Mouse (Mus musculus) hindbrain, embryonic 12.5 days (tissue): ENCODE results near the gene Mfap1a. TPM values are rescaled to one million over a fixed set of nuclear protein-coding genes. Genes with fewer than 3 reads are reported as not detected.
"Not testable (repeated sequence)": the region's sequence is repeated elsewhere in the genome, so short reads cannot be mapped to it uniquely, and the experiment has no call there.

Experiments
- ATAC-seq: fragments of 200-750 bp; cut with Nextera tagmentation; 2 replicates; pipeline ENCODE4 v1.8.0; 2017; ENCODE audit warnings: moderate TSS enrichment; ENCODE audit not compliant: low FRiP score
- H3K27ac ChIP-seq: fragments of 300-500 bp; sonication (generic); 2 replicates; pipeline ENCODE4 v1.5.1; 2016; ENCODE audit warnings: mild to moderate bottlenecking
- H3K27me3 ChIP-seq: fragments of 300-500 bp; sonication (generic); 2 replicates; pipeline ENCODE4 v1.6.1; 2016; ENCODE audit warnings: mild to moderate bottlenecking
- H3K36me3 ChIP-seq: fragments of 300-500 bp; sonication (generic); 2 replicates; pipeline ENCODE4 v1.6.1; 2016; ENCODE audit warnings: mild to moderate bottlenecking
- H3K4me1 ChIP-seq: fragments of 300-500 bp; sonication (generic); 2 replicates; pipeline ENCODE4 v1.6.1; 2016
- H3K4me2 ChIP-seq: fragments of 300-500 bp; sonication (generic); replicated peaks from 2 replicates; pipeline ENCODE4 v1.6.1; 2016; ENCODE audit warnings: mild to moderate bottlenecking
- H3K4me3 ChIP-seq: fragments of 300-500 bp; sonication (generic); 2 replicates; pipeline ENCODE4 v1.5.1; 2016; ENCODE audit warnings: mild to moderate bottlenecking
- H3K9ac ChIP-seq: fragments of 300-500 bp; sonication (generic); 2 replicates; pipeline ENCODE4 v1.6.1; 2016; ENCODE audit warnings: mild to moderate bottlenecking, moderate library complexity
- H3K9me3 ChIP-seq: fragments of 300-500 bp; sonication (generic); replicated peaks from 2 replicates; pipeline ENCODE4 v1.6.1; 2016; ENCODE audit warnings: mild to moderate bottlenecking
- WGBS: fragments of 180-500 bp; shearing (Covaris S2); methylation state at CpG from one replicate; pipeline ENCODE4 v1.1.7; 2016; 5-methylcytosine and 5-hydroxymethylcytosine counted together
- polyA plus RNA-seq: library from polyadenylated mRNA; unstranded; fragments of >200 nt; fragmentation: Nextera tagmentation; extraction: Ambion mirVana; gene quantifications from 2 replicates; pipeline ENCODE4 v1.2.1, GENCODE M21; 2016

Mfap1a gene
- polyA plus RNA-seq, 1 experiment from 2014 or later = 32.9 TPM

DNA sequence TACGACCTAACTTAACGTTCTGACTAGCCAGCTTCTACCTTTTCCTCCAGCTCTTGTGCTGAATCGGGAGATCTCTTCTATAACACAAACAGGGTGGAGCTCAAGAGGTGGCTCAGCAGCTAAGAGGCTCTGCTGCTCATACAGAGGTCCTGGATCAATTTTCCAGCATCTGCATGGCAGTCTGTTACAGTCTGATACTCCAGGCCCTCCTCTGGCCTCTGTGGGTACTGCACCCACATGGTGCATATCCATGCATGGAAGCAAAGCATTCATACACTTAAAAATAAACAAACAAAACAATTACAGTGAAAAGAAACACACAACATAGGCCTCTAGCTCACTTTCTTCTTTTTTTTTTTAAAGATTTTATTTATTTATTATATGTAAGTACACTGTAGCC, 33.7 kb downstream of the Mfap1a start:
- H3K27me3 ChIP-seq, H3K9ac ChIP-seq, H3K4me1 ChIP-seq, H3K36me3 ChIP-seq, H3K9me3 ChIP-seq, H3K27ac ChIP-seq, ATAC-seq, H3K4me3 ChIP-seq: not testable (repeated sequence)
- peak overlapping the region; percentile 83 for H3K4me2 ChIP-seq
- 98% methylated on average over 3 of the region's 3 CpGs for WGBS

DNA sequence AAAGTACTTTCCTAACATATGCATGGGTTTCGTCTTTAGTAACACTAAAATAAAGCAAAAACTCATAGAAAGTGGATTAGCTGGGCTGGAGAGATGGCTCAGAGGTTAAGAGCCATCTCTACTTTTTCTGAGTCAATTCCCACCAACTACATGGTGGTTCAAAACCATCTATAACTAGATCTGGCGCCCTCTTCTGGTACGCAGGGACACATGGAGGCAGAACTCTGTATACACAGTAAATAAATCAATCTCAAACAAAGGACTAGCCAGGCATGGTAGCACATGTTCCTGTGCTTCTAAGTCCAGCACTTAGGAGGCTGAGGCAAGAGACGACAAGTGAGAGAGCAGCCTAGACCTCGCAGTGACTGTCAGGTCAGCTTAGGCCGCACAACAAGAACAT, 37.5 kb downstream of the Mfap1a start:
- WGBS = 73% methylated on average over 2 of the region's 6 CpGs
- not testable (repeated sequence) for H3K9ac ChIP-seq, H3K4me2 ChIP-seq, H3K36me3 ChIP-seq, H3K4me3 ChIP-seq, ATAC-seq, H3K4me1 ChIP-seq, H3K27ac ChIP-seq, H3K9me3 ChIP-seq, H3K27me3 ChIP-seq

DNA sequence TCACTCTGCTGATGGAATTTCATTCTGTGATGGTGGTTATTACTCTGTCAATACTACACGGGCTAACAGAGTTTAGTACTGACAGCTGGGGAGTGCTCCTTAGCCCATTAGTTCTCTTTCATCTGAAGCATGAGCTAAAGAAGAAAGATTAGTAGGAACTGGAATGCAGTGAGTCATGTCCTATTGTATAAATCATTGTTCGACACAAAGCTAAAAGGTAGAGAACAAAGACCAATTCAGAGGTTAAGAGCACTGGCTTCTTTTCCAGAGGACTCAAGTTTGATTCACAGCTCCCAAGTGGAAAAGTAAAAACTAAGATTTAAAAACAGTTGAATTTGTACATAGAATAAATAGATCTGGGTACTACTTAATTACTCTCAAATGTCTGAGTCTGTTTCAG, 46.4 kb downstream of the Mfap1a start:
- no peak overlapping the region for H3K4me3 ChIP-seq
- H3K36me3 ChIP-seq = peaks cover 18% of the 10 kb centered on the region
- H3K4me1 ChIP-seq = peaks cover 11% of the 10 kb centered on the region
- no peaks in the 10 kb centered on the region for H3K9me3 ChIP-seq
- no peak overlapping the region for H3K9ac ChIP-seq
- H3K27ac ChIP-seq = no peak overlapping the region
- H3K27me3 ChIP-seq = no peaks in the 10 kb centered on the region
- H3K4me2 ChIP-seq = no peak overlapping the region
- no peak for ATAC-seq
- 76% methylated on average over 2 of the region's 2 CpGs for WGBS

DNA sequence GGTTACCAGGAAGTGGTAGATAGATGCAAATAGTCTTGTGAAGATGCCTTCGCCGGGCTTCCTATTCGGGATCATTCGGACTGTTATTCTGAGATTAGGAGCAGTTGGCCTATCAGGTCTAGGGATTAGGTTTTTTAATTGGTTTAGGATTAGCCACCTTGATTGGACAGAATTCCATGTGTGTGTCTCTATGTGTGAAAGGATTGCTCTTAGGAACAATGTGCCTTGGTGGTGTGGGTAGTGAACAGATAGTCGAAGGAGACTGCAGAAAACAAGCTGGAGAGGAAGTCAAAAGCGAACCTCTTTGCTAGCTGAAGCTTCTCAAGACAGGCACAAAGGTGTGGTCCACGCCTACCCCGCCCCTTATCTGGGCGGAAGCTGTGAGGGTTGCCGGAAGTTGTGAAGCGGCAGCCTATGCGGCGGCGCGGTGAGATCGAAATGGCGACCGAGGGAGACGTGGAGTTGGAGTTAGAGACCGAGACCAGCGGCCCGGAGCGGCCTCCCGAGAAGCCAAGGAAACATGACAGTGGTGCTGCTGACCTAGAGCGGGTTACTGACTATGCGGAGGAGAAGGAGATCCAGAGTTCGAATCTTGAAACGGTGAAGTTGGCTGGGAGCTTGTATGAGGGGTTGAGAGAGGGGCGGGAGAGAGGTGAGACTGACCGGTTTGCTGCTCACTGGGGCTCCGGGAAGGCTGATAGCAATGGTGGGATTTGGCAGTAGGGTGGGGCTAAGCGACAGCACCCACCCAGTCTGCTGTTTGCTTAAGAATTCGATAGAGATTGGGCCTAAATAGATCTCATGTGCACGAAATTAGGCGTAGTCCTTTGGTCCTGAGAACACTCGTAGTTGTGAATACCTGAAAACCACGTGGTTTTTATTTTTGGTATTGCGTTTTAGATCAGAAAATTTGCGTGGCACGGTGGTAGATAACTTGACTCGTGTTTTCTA, 49.5 kb downstream of the Mfap1a start, which contains the start of gene Serinc4:
Gene Serinc4 (minus strand): TSS at position 90 of the 951 bp plus-strand sequence.
- Histone ChIP-seq H3K4me3 (peak within 1 kb of the TSS; percentile 78), H3K27ac (peak within 1 kb of the TSS; percentile 78), H3K4me2 (peak within 1 kb of the TSS; percentile 65), H3K36me3 (peaks cover 38% of the 10 kb centered on the region), H3K27me3 (no peaks in the 10 kb centered on the region), H3K9me3 (no peaks in the 10 kb centered on the region), H3K9ac (peak within 1 kb of the TSS; percentile 76), H3K4me1 (peaks cover 14% of the 10 kb centered on the region)
- WGBS = 4% methylated on average over 41 of the region's 41 CpGs
- ATAC-seq = peak; percentile 90

DNA sequence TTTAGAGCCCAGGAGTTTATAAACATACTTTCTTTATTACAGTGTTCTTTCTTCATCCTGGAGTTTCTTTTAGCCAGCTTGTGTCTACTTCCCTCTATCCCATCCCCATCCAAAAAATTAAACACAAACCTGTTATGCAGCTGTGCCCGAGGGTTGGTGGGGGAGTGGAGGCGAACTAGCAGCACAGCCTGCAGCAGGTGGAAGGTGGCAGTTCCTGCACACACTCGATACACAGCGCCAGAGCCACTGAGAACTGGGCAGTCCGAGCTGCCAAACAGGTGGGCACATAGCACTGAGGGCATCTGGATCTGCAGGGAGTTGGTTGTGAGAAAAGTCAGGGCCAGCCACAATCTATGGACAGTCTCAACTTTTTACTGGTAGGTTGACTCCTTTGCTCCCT, 50.9 kb downstream of the Mfap1a start:
- 78% methylated on average over 5 of the region's 5 CpGs for WGBS
- no peaks in the 10 kb centered on the region for H3K9me3 ChIP-seq
- H3K4me2 ChIP-seq = no peak overlapping the region
- H3K27me3 ChIP-seq = no peaks in the 10 kb centered on the region
- H3K9ac ChIP-seq = no peak overlapping the region
- no peak for ATAC-seq
- H3K27ac ChIP-seq = no peak overlapping the region
- H3K36me3 ChIP-seq = peaks cover 33% of the 10 kb centered on the region
- H3K4me3 ChIP-seq = no peak overlapping the region
- H3K4me1 ChIP-seq = peaks cover 23% of the 10 kb centered on the region

DNA sequence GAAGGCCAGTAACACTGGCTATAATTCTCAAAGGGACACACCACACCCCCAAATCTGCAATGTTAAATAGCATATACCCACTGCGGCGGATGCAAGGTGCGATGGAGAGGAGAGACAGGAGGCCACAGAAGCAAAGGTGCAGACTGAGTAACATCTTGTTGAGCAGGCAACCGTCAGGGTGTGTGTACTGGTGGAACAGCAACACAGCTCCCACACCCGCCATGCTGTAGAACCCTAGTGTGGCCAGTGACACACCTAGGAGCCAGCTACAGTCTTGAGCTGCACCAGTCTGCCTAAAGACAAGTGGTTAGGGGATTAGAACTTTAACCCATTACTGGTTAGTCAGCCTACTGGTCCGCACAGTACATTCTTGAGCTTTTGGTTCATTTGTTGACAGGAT, 52.5 kb downstream of the Mfap1a start:
- no peak overlapping the region for H3K4me2 ChIP-seq
- H3K27me3 ChIP-seq = no peaks in the 10 kb centered on the region
- no peak for ATAC-seq
- 88% methylated on average over 6 of the region's 6 CpGs for WGBS
- H3K4me3 ChIP-seq = no peak overlapping the region
- H3K9ac ChIP-seq = no peak overlapping the region
- peaks cover 25% of the 10 kb centered on the region for H3K36me3 ChIP-seq
- H3K27ac ChIP-seq = no peak overlapping the region
- no peaks in the 10 kb centered on the region for H3K9me3 ChIP-seq
- H3K4me1 ChIP-seq = peaks cover 28% of the 10 kb centered on the region

DNA sequence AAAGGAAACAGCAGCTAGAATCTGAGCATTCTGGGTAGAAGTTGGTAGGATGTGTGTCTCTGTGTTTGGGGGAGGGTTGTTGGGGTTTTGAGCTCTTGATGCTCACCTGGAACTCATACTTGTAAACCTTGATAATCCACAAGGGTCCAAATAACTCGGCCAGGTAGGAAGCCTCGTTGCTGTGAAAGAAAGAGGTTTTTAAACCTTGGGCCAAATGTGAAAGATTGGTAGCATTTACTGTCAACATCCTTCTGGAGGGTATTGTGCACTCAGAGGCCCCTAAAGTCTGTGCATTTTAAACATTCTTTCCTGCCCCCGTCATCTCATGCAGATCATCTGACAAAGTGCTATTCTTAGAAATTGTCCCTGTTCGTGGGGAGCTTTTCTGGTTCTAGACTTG, 53.5 kb downstream of the Mfap1a start, which contains the start of gene Hypk:
Gene Hypk (plus strand): TSS at position 301 of the 400 bp plus-strand sequence.
- ATAC-seq = no peak
- 87% methylated on average over 4 of the region's 4 CpGs for WGBS
- H3K4me1 ChIP-seq = peaks cover 30% of the 10 kb centered on the region
- H3K4me3 ChIP-seq = no peak within 1 kb of the TSS
- no peaks in the 10 kb centered on the region for H3K27me3 ChIP-seq
- peaks cover 19% of the 10 kb centered on the region for H3K36me3 ChIP-seq
- no peak within 1 kb of the TSS for H3K27ac ChIP-seq
- no peak within 1 kb of the TSS for H3K4me2 ChIP-seq
- no peak within 1 kb of the TSS for H3K9ac ChIP-seq
- H3K9me3 ChIP-seq = no peaks in the 10 kb centered on the region

DNA sequence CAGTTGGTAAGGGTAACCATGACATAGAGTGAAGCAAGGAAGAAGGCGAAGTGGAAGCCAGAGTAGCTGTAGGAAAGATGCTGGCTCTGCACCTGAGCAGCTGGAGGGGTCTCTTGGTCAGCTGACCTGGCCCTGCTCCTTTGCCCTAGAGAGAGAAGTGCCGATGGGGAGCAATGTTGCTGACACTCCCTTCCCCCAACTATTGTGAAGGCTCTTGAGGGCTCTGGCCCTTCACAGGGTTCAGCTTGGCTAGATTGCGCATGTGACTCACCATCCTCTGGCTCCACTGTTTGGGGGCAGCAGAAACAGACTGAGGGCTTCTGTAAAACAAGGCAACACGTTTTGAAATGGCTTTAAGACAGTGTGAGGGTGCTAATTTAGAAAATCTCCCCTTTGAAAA, 54.1 kb downstream of the Mfap1a start:
- H3K9ac ChIP-seq = no peak overlapping the region
- peaks cover 28% of the 10 kb centered on the region for H3K4me1 ChIP-seq
- H3K36me3 ChIP-seq = peaks cover 19% of the 10 kb centered on the region
- 82% methylated on average over 4 of the region's 4 CpGs for WGBS
- no peak overlapping the region for H3K27ac ChIP-seq
- H3K9me3 ChIP-seq = no peaks in the 10 kb centered on the region
- no peaks in the 10 kb centered on the region for H3K27me3 ChIP-seq
- no peak overlapping the region for H3K4me3 ChIP-seq
- no peak for ATAC-seq
- H3K4me2 ChIP-seq = no peak overlapping the region

DNA sequence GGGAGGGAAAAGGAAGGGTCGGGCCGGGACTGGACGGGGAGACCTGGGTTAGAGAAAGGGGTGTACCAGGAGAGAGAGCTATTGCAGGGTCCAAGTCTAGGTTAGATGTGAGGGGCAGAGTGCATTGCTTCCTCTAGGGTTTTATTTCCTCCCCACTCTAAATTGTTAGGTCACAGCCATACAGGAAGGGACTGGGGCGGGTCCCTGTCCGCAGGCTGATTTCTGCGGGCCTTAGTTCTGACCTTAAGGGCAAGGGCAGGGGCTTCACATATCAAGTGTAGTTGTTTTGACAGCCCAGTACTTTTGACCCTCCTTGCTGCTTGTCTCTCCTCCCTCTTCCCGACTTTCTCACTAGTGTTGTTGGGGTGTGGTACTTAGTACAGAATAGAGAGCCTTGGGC, 56.4 kb downstream of the Mfap1a start:
- Histone ChIP-seq H3K27ac (peak overlapping the region; percentile 98), H3K4me3 (peak overlapping the region; percentile 99), H3K27me3 (no peaks in the 10 kb centered on the region), H3K4me2 (peak overlapping the region; percentile 95), H3K9me3 (no peaks in the 10 kb centered on the region), H3K36me3 (peaks cover 19% of the 10 kb centered on the region), H3K9ac (peak overlapping the region; percentile 96), H3K4me1 (peaks cover 23% of the 10 kb centered on the region)
- ATAC-seq = no peak
- WGBS = 6% methylated on average over 7 of the region's 7 CpGs

DNA sequence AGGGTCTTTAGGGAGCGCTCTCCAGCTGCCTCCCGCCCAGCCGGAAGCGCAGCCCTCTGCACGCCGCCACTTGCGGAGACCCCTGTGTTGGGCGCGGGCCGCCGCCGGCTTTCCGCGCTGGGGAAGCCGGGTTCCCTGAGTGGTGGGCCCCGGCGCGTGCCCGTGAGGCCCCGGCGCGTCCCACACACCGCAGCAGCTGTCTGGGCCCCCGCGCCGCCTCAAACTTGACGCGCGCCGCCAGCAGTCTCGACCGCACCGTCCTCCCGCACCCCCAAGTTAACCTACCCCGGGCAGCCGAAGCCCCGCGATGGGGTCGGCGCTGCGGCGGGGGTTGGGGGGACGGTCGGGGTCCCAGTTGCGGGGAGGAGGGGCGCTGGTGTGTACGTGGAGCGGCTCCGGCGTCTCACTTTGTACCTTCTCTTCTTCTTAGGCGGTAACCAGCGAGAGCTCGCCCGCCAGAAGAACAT, 56.9 kb downstream of the Mfap1a start:
- WGBS = under 1% methylated on average over 42 of the region's 54 CpGs

DNA sequence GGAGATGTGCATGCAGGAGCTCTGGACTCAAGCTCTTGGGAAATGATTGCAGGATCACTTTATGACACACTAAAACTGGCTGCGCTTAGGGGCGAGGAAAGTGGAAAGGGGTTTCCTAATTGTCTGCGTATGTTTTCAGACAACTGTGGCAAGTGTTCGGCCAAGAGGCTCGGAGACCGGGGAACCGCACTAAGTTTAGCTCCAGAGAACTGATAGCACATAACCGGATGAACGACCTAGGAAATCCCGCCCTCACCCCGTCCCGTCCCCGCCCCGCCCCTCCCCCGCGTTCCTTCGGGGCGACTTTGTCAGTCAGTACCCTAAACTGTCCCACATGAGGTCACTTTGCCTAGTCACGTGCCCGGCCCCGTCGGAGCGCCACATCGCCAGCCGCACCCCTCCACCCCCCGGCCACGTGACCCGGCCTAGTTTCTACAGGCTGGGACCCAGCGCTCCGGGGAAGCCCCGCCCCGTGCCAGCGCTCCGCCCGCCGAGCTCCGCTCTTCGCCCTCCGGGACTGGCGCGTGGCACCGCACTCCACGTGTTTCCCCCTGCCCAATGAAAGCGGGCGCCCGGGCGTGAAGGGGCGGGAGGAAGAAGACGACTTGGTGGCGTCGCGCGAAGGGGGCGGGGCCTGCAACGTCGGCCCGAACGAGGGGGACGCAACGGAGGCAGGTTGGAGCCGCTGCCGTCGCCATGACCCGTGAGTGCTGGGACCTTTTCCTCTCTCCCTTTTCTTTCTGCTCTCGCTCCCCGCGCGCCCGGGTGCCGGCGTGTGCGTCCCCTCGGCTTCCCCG, 57.5 kb downstream of the Mfap1a start, which contains the start of gene Serf2:
Gene Serf2 (plus strand): TSS at position 457 of the 797 bp plus-strand sequence.
- Histone ChIP-seq H3K9me3 (no peaks in the 10 kb centered on the region), H3K4me3 (peak within 1 kb of the TSS; percentile 99), H3K9ac (peak within 1 kb of the TSS; percentile 96), H3K4me1 (peaks cover 23% of the 10 kb centered on the region), H3K27ac (peak within 1 kb of the TSS; percentile 98), H3K36me3 (peaks cover 18% of the 10 kb centered on the region), H3K27me3 (0 out of 2 replicates have a peak, but pooled peaks cover 3% of the 10 kb centered on the region), H3K4me2 (peak within 1 kb of the TSS; percentile 95)
- peak; percentile 99 for ATAC-seq
- WGBS = under 1% methylated on average over 72 of the region's 74 CpGs

More for the DNA sequence above, 56.9 kb downstream of the Mfap1a start:
- H3K4me2 ChIP-seq = peak overlapping the region; percentile 95
- H3K9me3 ChIP-seq = no peaks in the 10 kb centered on the region
- peak overlapping the region; percentile 99 for H3K4me3 ChIP-seq
- peaks cover 23% of the 10 kb centered on the region for H3K4me1 ChIP-seq
- H3K27me3 ChIP-seq = no peaks in the 10 kb centered on the region
- ATAC-seq = peak; percentile 71
- peaks cover 19% of the 10 kb centered on the region for H3K36me3 ChIP-seq
- peak overlapping the region; percentile 98 for H3K27ac ChIP-seq
- peak overlapping the region; percentile 96 for H3K9ac ChIP-seq

DNA sequence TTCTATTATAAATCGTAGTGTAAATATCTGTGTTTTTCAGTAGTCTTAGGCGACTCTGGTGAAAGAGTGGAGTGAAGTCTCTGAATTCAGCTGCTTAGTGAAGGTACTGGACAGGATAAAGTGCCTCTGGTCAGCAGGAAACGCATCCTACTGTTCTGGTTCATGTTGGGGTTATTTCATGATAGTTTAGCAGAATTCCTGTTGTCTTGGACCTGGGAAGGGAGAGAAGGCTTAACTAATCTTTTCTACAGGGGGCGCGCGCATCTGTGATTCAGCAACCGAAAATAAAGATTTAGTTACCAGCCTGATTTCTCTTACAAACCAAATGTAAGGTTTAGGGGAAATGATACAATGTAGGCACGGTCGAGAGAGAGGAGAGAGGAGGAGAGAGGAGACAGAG, 58.3 kb downstream of the Mfap1a start:
- H3K4me2 ChIP-seq = peak overlapping the region; percentile 58
- H3K4me1 ChIP-seq = peaks cover 25% of the 10 kb centered on the region
- H3K9me3 ChIP-seq = no peaks in the 10 kb centered on the region
- ATAC-seq = no peak
- 16% methylated on average over 9 of the region's 9 CpGs for WGBS
- peak overlapping the region; percentile 71; the same call in 1 of the 2 replicates for H3K27ac ChIP-seq
- peaks cover 10% of the 10 kb centered on the region for H3K36me3 ChIP-seq
- peak overlapping the region; percentile 41; the same call in 1 of the 2 replicates for H3K9ac ChIP-seq
- peak overlapping the region; percentile 99 for H3K4me3 ChIP-seq
- peaks cover 5% of the 10 kb centered on the region; the same call in 1 of the 2 replicates for H3K27me3 ChIP-seq
